Mouse (Mus musculus) intestine, postnatal 0 days (tissue): ENCODE measurements around the gene Slc22a17. TPM values are rescaled to one million over a fixed set of nuclear protein-coding genes. Genes with fewer than 3 reads are reported as not detected.

Source experiments
- ATAC-seq: fragments of 200-750 bp; cut with Nextera tagmentation; 2 replicates; pipeline ENCODE4 v1.8.0; 2017; ENCODE audit warnings: mild to moderate bottlenecking, moderate TSS enrichment, moderate library complexity
- H3K27ac ChIP-seq: fragments of 300-500 bp; sonication (generic); 2 replicates; pipeline ENCODE4 v1.5.1; 2014; ENCODE audit warnings: mild to moderate bottlenecking, low read depth, low read length, moderate library complexity
- H3K27me3 ChIP-seq: fragments of 300-500 bp; sonication (generic); replicated peaks from 2 replicates; pipeline ENCODE4 v1.6.1; 2014; ENCODE audit warnings: low read length, mixed read lengths; ENCODE audit not compliant: control insufficient read depth, insufficient read depth
- H3K36me3 ChIP-seq: fragments of 300-500 bp; sonication (generic); 2 replicates; pipeline ENCODE4 v1.6.1; 2014; ENCODE audit warnings: mild to moderate bottlenecking, moderate library complexity; ENCODE audit not compliant: control insufficient read depth, insufficient read depth
- H3K4me1 ChIP-seq: fragments of 300-500 bp; sonication (generic); replicated peaks from 2 replicates; pipeline ENCODE4 v1.6.1; 2014; ENCODE audit warnings: antibody characterized with exemption, low read length, mixed read lengths; ENCODE audit not compliant: control insufficient read depth, insufficient read depth
- H3K4me2 ChIP-seq: fragments of 300-500 bp; sonication (generic); replicated peaks from 2 replicates; pipeline ENCODE4 v1.6.1; 2014; ENCODE audit warnings: low read depth, mild to moderate bottlenecking, moderate library complexity
- H3K4me3 ChIP-seq: fragments of 300-500 bp; sonication (generic); 2 replicates; pipeline ENCODE4 v1.5.1; 2014; ENCODE audit warnings: low read depth, low read length
- H3K9ac ChIP-seq: fragments of 300-500 bp; sonication (generic); 2 replicates; pipeline ENCODE4 v1.6.1; 2014; ENCODE audit warnings: mild to moderate bottlenecking, low read depth, low read length
- H3K9me3 ChIP-seq: fragments of 300-500 bp; sonication (generic); 2 replicates; pipeline ENCODE4 v1.6.1; 2016; ENCODE audit warnings: mixed run types; ENCODE audit not compliant: control insufficient read depth
- CTCF ChIP-seq: sonication (generic); IDR thresholded peaks from 2 replicates; pipeline ENCODE4 v1.5.1; 2016; ENCODE audit warnings: low read depth, mild to moderate bottlenecking, control low read depth, antibody characterized with exemption, moderate library complexity
- WGBS: fragments of 180-500 bp; shearing (Covaris S2); extraction: QIAGEN DNeasy Blood & Tissue Kit; methylation state at CpG from one replicate; pipeline ENCODE4 v1.1.7; 2014; 5-methylcytosine and 5-hydroxymethylcytosine counted together
- polyA plus RNA-seq: library from polyadenylated mRNA; unstranded; fragments of >200 nt; fragmentation: Nextera tagmentation; extraction: Ambion mirVana; gene quantifications from 2 replicates; pipeline ENCODE4 v1.2.1, GENCODE M21; 2015

The Slc22a17 gene
- polyA plus RNA-seq, 1 experiment from 2014 or later: 12.5 TPM

GRCm38 (mm10) chr14:54941024-54941978 lies 28.4 kb upstream of the Slc22a17 start:
- no peak for ATAC-seq
- no peak overlapping the region for H3K4me2 ChIP-seq
- no peak overlapping the region for H3K9ac ChIP-seq
- no peak for TF ChIP-seq CTCF
- no peaks in the 10 kb centered on the region for H3K27me3 ChIP-seq
- no peaks in the 10 kb centered on the region for H3K36me3 ChIP-seq
- WGBS: 60% methylated on average over 13 of the region's 13 CpGs
- H3K27ac ChIP-seq: no peak overlapping the region
- H3K4me3 ChIP-seq: no peak overlapping the region
- H3K9me3 ChIP-seq: no peaks in the 10 kb centered on the region
- no peaks in the 10 kb centered on the region for H3K4me1 ChIP-seq

GRCm38 (mm10) chr14:54940176-54940530 lies 27.2 kb upstream of the Slc22a17 start:
- no peak for TF ChIP-seq CTCF
- Histone ChIP-seq H3K27me3 (no peaks in the 10 kb centered on the region), H3K27ac (no peak overlapping the region), H3K36me3 (no peaks in the 10 kb centered on the region), H3K9ac (no peak overlapping the region), H3K4me2 (no peak overlapping the region), H3K4me3 (no peak overlapping the region), H3K4me1 (no peaks in the 10 kb centered on the region), H3K9me3 (no peaks in the 10 kb centered on the region)
- no peak for ATAC-seq
- 70% methylated on average over 3 of the region's 3 CpGs for WGBS

GRCm38 (mm10) chr14:54939434-54940175 lies 26.7 kb upstream of the Slc22a17 start:
- Histone ChIP-seq H3K27me3 (0 out of 2 replicates have a peak, but pooled peaks cover 3% of the 10 kb centered on the region), H3K4me3 (no peak overlapping the region), H3K4me2 (no peak overlapping the region), H3K36me3 (no peaks in the 10 kb centered on the region), H3K27ac (no peak overlapping the region), H3K9me3 (no peaks in the 10 kb centered on the region), H3K4me1 (no peaks in the 10 kb centered on the region), H3K9ac (no peak overlapping the region)
- WGBS: 49% methylated on average over 12 of the region's 12 CpGs
- ATAC-seq: peak; percentile 60; the same call in 1 of the 2 replicates
- peak; percentile 93 for TF ChIP-seq CTCF

GRCm38 (mm10) chr14:54938431-54939219 lies 25.7 kb upstream of the Slc22a17 start:
- Histone ChIP-seq H3K4me2 (no peak overlapping the region), H3K36me3 (no peaks in the 10 kb centered on the region), H3K9ac (no peak overlapping the region), H3K27ac (no peak overlapping the region), H3K4me3 (no peak overlapping the region), H3K27me3 (0 out of 2 replicates have a peak, but pooled peaks cover 3% of the 10 kb centered on the region), H3K4me1 (no peaks in the 10 kb centered on the region), H3K9me3 (no peaks in the 10 kb centered on the region)
- 83% methylated on average over 15 of the region's 15 CpGs for WGBS
- no peak for ATAC-seq
- no peak for TF ChIP-seq CTCF

- Histone ChIP-seq H3K4me2 (no peak overlapping the region), H3K9me3 (no peaks in the 10 kb centered on the region), H3K27me3 (0 out of 2 replicates have a peak, but pooled peaks cover 3% of the 10 kb centered on the region), H3K27ac (no peak overlapping the region), H3K4me3 (no peak overlapping the region), H3K4me1 (no peaks in the 10 kb centered on the region), H3K36me3 (no peaks in the 10 kb centered on the region), H3K9ac (no peak overlapping the region)
- WGBS: 93% methylated on average over 16 of the region's 16 CpGs
- no peak for ATAC-seq
- TF ChIP-seq CTCF: no peak
Measured at GRCm38 (mm10) chr14:54937361-54938182, 24.6 kb upstream of the Slc22a17 start.
